Mouse (Mus musculus): ENCODE data around the gene Rgsl1.
"Not testable (repeated sequence)": the region's sequence is repeated elsewhere in the genome, so short reads cannot be mapped to it uniquely, and the experiment has no call there.

Rgsl1 gene

GRCm38 (mm10) chr1:153776257-153776656 is 67.7 kb downstream of the Rgsl1 start:
- no peak for DNase-seq (ENCODE audit: low read depth, low spot score)

GRCm38 (mm10) chr1:153775174-153775573 is 68.8 kb downstream of the Rgsl1 start:
- no peak for DNase-seq (ENCODE audit: low read depth, low spot score)

- no peak for DNase-seq (ENCODE audit: low read depth, low spot score)
These were observed 73.2 kb downstream of the Rgsl1 start for GRCm38 (mm10) chr1:153770776-153771167.

GRCm38 (mm10) chr1:153769998-153770775 is 73.8 kb downstream of the Rgsl1 start:
- no peak for DNase-seq (ENCODE audit: low read depth, low spot score)

- DNase-seq (ENCODE audit: low read depth, low spot score), result not testable (repeated sequence)
These were observed 74.4 kb downstream of the Rgsl1 start for GRCm38 (mm10) chr1:153769571-153769970.

GRCm38 (mm10) chr1:153768465-153768864 is 75.5 kb downstream of the Rgsl1 start:
- no peak for DNase-seq (ENCODE audit: low read depth, low spot score)

- DNase-seq (ENCODE audit: low read depth, low spot score), result no peak
These were observed 76.7 kb downstream of the Rgsl1 start for GRCm38 (mm10) chr1:153767281-153767680.

GRCm38 (mm10) chr1:153766298-153766697 is 77.6 kb downstream of the Rgsl1 start:
- no peak for DNase-seq (ENCODE audit: low read depth, low spot score)

GRCm38 (mm10) chr1:153764136-153764535 is 79.8 kb downstream of the Rgsl1 start:
- DNase-seq (ENCODE audit: low read depth, low spot score), result no peak

- DNase-seq (ENCODE audit: low read depth, low spot score), result no peak
These were observed 90.0 kb downstream of the Rgsl1 start for GRCm38 (mm10) chr1:153753725-153754464.

GRCm38 (mm10) chr1:153752521-153752920 is 91.4 kb downstream of the Rgsl1 start:
- no peak for DNase-seq (ENCODE audit: low read depth, low spot score)

- DNase-seq (ENCODE audit: low read depth, low spot score), result peak; percentile 79
These were observed 92.1 kb downstream of the Rgsl1 start for GRCm38 (mm10) chr1:153751763-153752301.

GRCm38 (mm10) chr1:153750054-153750453 is 93.9 kb downstream of the Rgsl1 start:
- DNase-seq (ENCODE audit: low read depth, low spot score), result no peak

- DNase-seq (ENCODE audit: low read depth, low spot score), result peak; percentile 91
These were observed 94.6 kb downstream of the Rgsl1 start, which contains the start of gene Rnasel for GRCm38 (mm10) chr1:153749211-153749801. Gene Rnasel, plus strand, starts transcription at chr1:153749426.

- peak; percentile 83 for DNase-seq (ENCODE audit: low read depth, low spot score)
These were observed 95.4 kb downstream of the Rgsl1 start for GRCm38 (mm10) chr1:153748549-153748948.

- DNase-seq (ENCODE audit: low read depth, low spot score), result no peak
These were observed 95.9 kb downstream of the Rgsl1 start for GRCm38 (mm10) chr1:153747861-153748530.

- peak; percentile 90 for DNase-seq (ENCODE audit: low read depth, low spot score)
These were observed 97.2 kb downstream of the Rgsl1 start for GRCm38 (mm10) chr1:153746728-153747127.

GRCm38 (mm10) chr1:153746119-153746670 is 97.7 kb downstream of the Rgsl1 start:
- no peak for DNase-seq (ENCODE audit: low read depth, low spot score)

- peak; percentile 91 for DNase-seq (ENCODE audit: low read depth, low spot score)
These were observed 101.4 kb downstream of the Rgsl1 start for GRCm38 (mm10) chr1:153742374-153743155.

- DNase-seq (ENCODE audit: low read depth, low spot score), result no peak
These were observed 102.2 kb downstream of the Rgsl1 start for GRCm38 (mm10) chr1:153741551-153742316.
